Mouse (Mus musculus): Measurements from ENCODE around the gene Abcc12. TPM values are rescaled to one million over a fixed set of nuclear protein-coding genes. Genes with fewer than 3 reads are reported as not detected.
A peak's percentile ranks its signal among the peaks of the same experiment; 100 is the strongest.

Gene Abcc12
- polyA plus RNA-seq, 1 experiment from 2014 or later = 0.15 TPM

DNA sequence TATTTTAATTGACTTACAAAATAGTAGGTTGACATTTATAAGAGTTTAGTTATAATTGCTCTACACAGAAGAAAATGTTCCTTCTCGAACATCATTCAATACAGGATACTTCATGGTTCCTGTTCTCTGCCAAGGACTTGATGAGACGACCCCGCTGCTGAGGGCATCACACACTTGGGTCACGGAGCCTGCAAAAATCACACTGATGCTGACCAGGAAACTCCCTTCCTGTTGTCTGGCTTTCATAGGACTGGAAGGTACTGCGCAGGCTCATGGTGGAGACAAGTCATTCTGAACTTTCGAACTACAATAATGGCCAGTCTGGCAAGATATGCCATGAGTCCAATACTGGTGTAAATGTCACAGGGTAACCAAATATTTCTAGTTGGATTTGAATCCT, 95.1 kb downstream of the Abcc12 start:
- no peak overlapping the region for H3K9ac ChIP-seq (ENCODE audit: low read length)
- 92% methylated on average over 6 of the region's 6 CpGs for WGBS
- H3K27ac ChIP-seq (replicated peaks) = no peak overlapping the region
- H3K36me3 ChIP-seq (ENCODE audit: control insufficient read depth, insufficient read depth, low read length) = no peaks in the 10 kb centered on the region
- H3K4me1 ChIP-seq (replicated peaks; ENCODE audit: control insufficient read depth, insufficient read depth) = no peaks in the 10 kb centered on the region
- no peaks in the 10 kb centered on the region for H3K9me3 ChIP-seq (ENCODE audit: control insufficient read depth, low read length)
- DNase-seq (ENCODE audit: low spot score) (no peak), ATAC-seq (ENCODE audit: low FRiP score, low TSS enrichment) (no peak)
- no peak overlapping the region for H3K4me3 ChIP-seq (ENCODE audit: low read depth, low read length)
- TF ChIP-seq EP300 (optimal IDR thresholded peaks at IDR 0.05) (no peak), CTCF (IDR thresholded peaks at IDR 0.05; ENCODE audit: low read depth) (no peak)
- H3K4me2 ChIP-seq (replicated peaks; ENCODE audit: low read depth) = no peak overlapping the region
- no peaks in the 10 kb centered on the region for H3K27me3 ChIP-seq (ENCODE audit: control insufficient read depth, insufficient read depth, low read length)

- Histone ChIP-seq H3K4me2 (replicated peaks; ENCODE audit: low read depth) (no peak overlapping the region), H3K9ac (ENCODE audit: low read length) (no peak overlapping the region), H3K36me3 (ENCODE audit: control insufficient read depth, insufficient read depth, low read length) (no peaks in the 10 kb centered on the region), H3K4me3 (ENCODE audit: low read depth, low read length) (no peak overlapping the region), H3K27ac (replicated peaks) (no peak overlapping the region), H3K9me3 (ENCODE audit: control insufficient read depth, low read length) (no peaks in the 10 kb centered on the region), H3K4me1 (replicated peaks; ENCODE audit: control insufficient read depth, insufficient read depth) (no peaks in the 10 kb centered on the region), H3K27me3 (ENCODE audit: control insufficient read depth, insufficient read depth, low read length) (no peaks in the 10 kb centered on the region)
- no peak for DNase-seq (ENCODE audit: low spot score)
- no peak for ATAC-seq (ENCODE audit: low FRiP score, low TSS enrichment)
- no peak for TF ChIP-seq CTCF (IDR thresholded peaks at IDR 0.05; ENCODE audit: low read depth)
- no peak for TF ChIP-seq EP300 (optimal IDR thresholded peaks at IDR 0.05)
Observed at GRCm38 (mm10) chr8:86484244-86484643, 96.2 kb downstream of the Abcc12 start.

DNA sequence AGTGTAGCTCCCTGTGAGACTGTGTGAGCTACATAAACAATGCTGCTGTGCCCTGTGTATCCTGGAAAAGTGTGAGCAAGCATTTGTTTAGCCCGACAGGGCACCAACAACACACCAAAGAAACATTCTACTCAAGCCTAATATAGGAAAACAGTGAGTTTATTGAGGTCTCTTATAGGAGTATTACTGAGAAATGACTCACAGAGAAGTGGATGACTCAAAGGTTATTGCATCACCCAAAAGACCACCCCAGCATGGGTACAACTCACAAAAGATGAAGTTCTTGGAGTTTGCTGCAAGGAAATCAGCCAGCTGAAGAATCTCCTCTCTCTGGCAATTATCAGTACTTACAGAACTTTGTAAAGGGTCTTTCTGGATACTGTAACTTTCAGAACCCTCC, 98.4 kb downstream of the Abcc12 start:
- no peaks in the 10 kb centered on the region for H3K27me3 ChIP-seq (ENCODE audit: control insufficient read depth, insufficient read depth, low read length)
- H3K9ac ChIP-seq (ENCODE audit: low read length) = no peak overlapping the region
- H3K4me3 ChIP-seq (ENCODE audit: low read depth, low read length) = no peak overlapping the region
- H3K4me1 ChIP-seq (replicated peaks; ENCODE audit: control insufficient read depth, insufficient read depth) = no peaks in the 10 kb centered on the region
- ATAC-seq (ENCODE audit: low FRiP score, low TSS enrichment) = no peak
- H3K9me3 ChIP-seq (ENCODE audit: control insufficient read depth, low read length) = no peaks in the 10 kb centered on the region
- no peak overlapping the region for H3K4me2 ChIP-seq (replicated peaks; ENCODE audit: low read depth)
- no peak for DNase-seq (ENCODE audit: low spot score)
- no peak for TF ChIP-seq EP300 (optimal IDR thresholded peaks at IDR 0.05)
- no peak for TF ChIP-seq CTCF (IDR thresholded peaks at IDR 0.05; ENCODE audit: low read depth)
- H3K27ac ChIP-seq (replicated peaks) = no peak overlapping the region
- WGBS = 83% methylated on average over 1 of the region's 1 CpGs
- no peaks in the 10 kb centered on the region for H3K36me3 ChIP-seq (ENCODE audit: control insufficient read depth, insufficient read depth, low read length)

DNA sequence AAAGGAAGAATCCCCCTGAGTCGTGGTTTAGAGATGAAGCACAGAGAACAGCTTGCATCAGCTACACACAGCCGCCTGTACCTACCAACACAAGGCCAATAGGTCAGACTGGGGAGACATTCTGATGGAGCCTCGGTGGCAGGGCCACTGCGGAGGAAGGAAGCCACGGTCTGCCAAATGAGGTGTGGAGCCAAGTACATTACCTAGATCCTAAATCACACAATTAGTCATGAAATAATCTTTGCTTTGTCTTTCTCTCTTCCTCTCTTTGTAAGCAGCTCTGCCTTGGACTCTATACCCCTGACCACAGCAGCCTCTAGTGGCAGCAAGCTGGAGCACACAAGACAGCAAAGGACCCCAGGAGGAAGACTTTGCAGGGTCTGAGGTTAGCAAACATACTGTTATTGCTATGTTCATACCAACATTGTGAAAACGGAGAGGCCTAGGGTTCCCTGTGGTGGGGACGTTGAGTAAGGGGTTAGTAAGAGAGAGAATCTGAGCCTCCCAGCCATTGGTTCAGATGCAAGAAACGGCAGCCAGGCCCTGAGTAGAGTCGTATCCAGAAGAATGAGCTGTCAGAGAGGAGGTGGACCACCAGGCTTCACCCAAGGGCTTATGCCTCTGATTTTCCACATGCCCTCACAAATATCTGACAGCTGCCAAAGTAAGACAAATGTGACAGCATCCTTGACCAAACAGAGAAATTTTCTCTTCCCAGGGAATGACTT, 104.6 kb downstream of the Abcc12 start:
- no peak overlapping the region for H3K4me3 ChIP-seq (ENCODE audit: low read depth, low read length)
- no peaks in the 10 kb centered on the region for H3K9me3 ChIP-seq (ENCODE audit: control insufficient read depth, low read length)
- TF ChIP-seq CTCF (IDR thresholded peaks at IDR 0.05; ENCODE audit: low read depth) = peak; percentile 82
- TF ChIP-seq EP300 (optimal IDR thresholded peaks at IDR 0.05) = no peak
- H3K4me1 ChIP-seq (replicated peaks; ENCODE audit: control insufficient read depth, insufficient read depth) = no peaks in the 10 kb centered on the region
- ATAC-seq (ENCODE audit: low FRiP score, low TSS enrichment) (no peak), DNase-seq (ENCODE audit: low spot score) (peak; percentile 17)
- WGBS = 54% methylated on average over 9 of the region's 9 CpGs
- H3K27me3 ChIP-seq (ENCODE audit: control insufficient read depth, insufficient read depth, low read length) = no peaks in the 10 kb centered on the region
- H3K36me3 ChIP-seq (ENCODE audit: control insufficient read depth, insufficient read depth, low read length) = no peaks in the 10 kb centered on the region
- no peak overlapping the region for H3K9ac ChIP-seq (ENCODE audit: low read length)
- no peak overlapping the region for H3K27ac ChIP-seq (replicated peaks)
- no peak overlapping the region for H3K4me2 ChIP-seq (replicated peaks; ENCODE audit: low read depth)

DNA sequence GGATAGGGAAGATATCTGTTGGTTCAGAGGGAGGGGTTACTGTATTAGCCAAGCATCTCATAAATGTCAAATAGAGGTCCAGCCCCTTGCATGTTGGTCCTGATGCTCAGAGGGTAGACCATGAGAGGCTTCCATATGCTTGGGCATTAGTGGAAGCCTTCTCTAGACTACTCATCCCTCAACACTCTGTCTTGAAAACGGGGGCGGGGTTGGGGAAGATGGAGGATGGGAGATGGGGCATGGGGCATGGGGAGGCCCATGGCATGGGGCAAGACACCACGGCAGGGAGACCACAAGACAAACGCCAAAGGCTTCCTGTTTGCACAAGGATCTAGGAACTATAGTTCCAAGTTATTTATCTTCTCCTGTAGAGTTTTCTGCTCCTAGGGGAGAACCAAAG, 106.0 kb downstream of the Abcc12 start:
- Histone ChIP-seq H3K4me1 (replicated peaks; ENCODE audit: control insufficient read depth, insufficient read depth) (no peaks in the 10 kb centered on the region), H3K9ac (ENCODE audit: low read length) (no peak overlapping the region), H3K4me3 (ENCODE audit: low read depth, low read length) (no peak overlapping the region), H3K4me2 (replicated peaks; ENCODE audit: low read depth) (no peak overlapping the region), H3K27ac (replicated peaks) (no peak overlapping the region), H3K36me3 (ENCODE audit: control insufficient read depth, insufficient read depth, low read length) (no peaks in the 10 kb centered on the region), H3K9me3 (ENCODE audit: control insufficient read depth, low read length) (no peaks in the 10 kb centered on the region), H3K27me3 (ENCODE audit: control insufficient read depth, insufficient read depth, low read length) (no peaks in the 10 kb centered on the region)
- DNase-seq (ENCODE audit: low spot score) (no peak), ATAC-seq (ENCODE audit: low FRiP score, low TSS enrichment) (no peak)
- no peak for TF ChIP-seq EP300 (optimal IDR thresholded peaks at IDR 0.05)
- no peak for TF ChIP-seq CTCF (IDR thresholded peaks at IDR 0.05; ENCODE audit: low read depth)
- 85% methylated on average over 4 of the region's 4 CpGs for WGBS

GRCm38 (mm10) chr8:86473121-86473520, 107.4 kb downstream of the Abcc12 start:
- Histone ChIP-seq H3K27ac (replicated peaks) (no peak overlapping the region), H3K9me3 (ENCODE audit: control insufficient read depth, low read length) (no peaks in the 10 kb centered on the region), H3K4me1 (replicated peaks; ENCODE audit: control insufficient read depth, insufficient read depth) (no peaks in the 10 kb centered on the region), H3K27me3 (ENCODE audit: control insufficient read depth, insufficient read depth, low read length) (no peaks in the 10 kb centered on the region), H3K4me2 (replicated peaks; ENCODE audit: low read depth) (no peak overlapping the region), H3K4me3 (ENCODE audit: low read depth, low read length) (no peak overlapping the region), H3K9ac (ENCODE audit: low read length) (no peak overlapping the region), H3K36me3 (ENCODE audit: control insufficient read depth, insufficient read depth, low read length) (no peaks in the 10 kb centered on the region)
- WGBS = 60% methylated on average over 6 of the region's 6 CpGs
- TF ChIP-seq CTCF (IDR thresholded peaks at IDR 0.05; ENCODE audit: low read depth) = no peak
- no peak for TF ChIP-seq EP300 (optimal IDR thresholded peaks at IDR 0.05)
- DNase-seq (ENCODE audit: low spot score) (no peak), ATAC-seq (ENCODE audit: low FRiP score, low TSS enrichment) (no peak)

Measured in stomach, postnatal 0 days (tissue).